Mouse (Mus musculus) liver, postnatal 0 days (tissue): ENCODE results near the gene Ethe1.

ENCODE experiments used
- CTCF ChIP-seq: sonication (generic); IDR thresholded peaks from 2 replicates; pipeline ENCODE4 v1.5.1; 2016; ENCODE audit warnings: antibody characterized with exemption, low read depth
- EP300 ChIP-seq: IDR thresholded peaks from 2 replicates; pipeline ENCODE4 v1.6.1; 2016; ENCODE audit warnings: antibody characterized with exemption, low read depth, mild to moderate bottlenecking

DNA sequence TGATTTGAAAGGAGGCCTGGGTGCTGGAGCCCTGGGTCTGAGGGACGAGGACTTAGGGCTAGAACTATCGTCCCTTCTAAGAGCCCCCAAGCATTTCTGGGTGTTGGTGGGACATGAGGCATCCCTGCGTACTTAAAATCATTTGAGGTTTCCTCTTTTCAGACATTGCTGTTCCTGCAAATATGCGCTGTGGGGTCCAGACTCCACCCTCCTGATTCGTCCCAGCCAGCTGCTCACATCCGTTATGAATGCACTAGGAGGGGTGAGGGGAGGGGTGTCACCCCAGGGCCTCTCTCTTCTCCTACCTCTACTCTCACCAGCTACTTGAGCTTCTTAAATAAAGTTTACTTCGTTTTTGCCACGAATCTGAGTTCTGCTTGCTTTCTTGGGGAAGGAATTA is 21.2 kb downstream of the Ethe1 start:
- TF ChIP-seq EP300: no peak
- no peak for TF ChIP-seq CTCF
